16 mouse cellular contexts compared by ENCODE assay signal in genomic region chr12:31806410-31807154, GRCm38 (mm10).
A peak's percentile ranks its signal among the peaks of the same experiment; 100 is the strongest.
DNase-seq lines count a peak whose midpoint lies in the region; ATAC-seq and TF ChIP-seq lines count a peak whose summit lies in the region.
"Had no signal": no experiment of that assay in that cellular context is flagged by ENCODE, and none has a peak within 500 bp of the region (broad histone marks: within the 10 kb centered on the region; RNA-seq: fewer than 3 reads in every experiment).

No protein-coding gene starts in this region.

- H3K4me2 ChIP-seq in hindbrain, embryonic 11.5 days (replicated peaks; ENCODE audit: low read depth, low read length): no peak overlapping the region
- H3K4me2 ChIP-seq: hindbrain, embryonic 14.5 days had no signal

- no peaks in the 10 kb centered on the region for H3K27me3 ChIP-seq in megakaryocyte, embryonic 14.5 days (replicated peaks)
- H3K27me3 ChIP-seq in hindbrain, embryonic 11.5 days (ENCODE audit: control insufficient read depth, insufficient read depth, low read length): no peaks in the 10 kb centered on the region

- no peaks in the 10 kb centered on the region for H3K9me3 ChIP-seq in megakaryocyte, embryonic 14.5 days
- no peaks in the 10 kb centered on the region for H3K9me3 ChIP-seq in hindbrain, embryonic 11.5 days (ENCODE audit: control insufficient read depth, low read length)

- TF ChIP-seq CTCF in left cerebral cortex, adult 2 months (IDR thresholded peaks at IDR 0.05): no peak

- H3K36me3 ChIP-seq in megakaryocyte, embryonic 14.5 days (replicated peaks; ENCODE audit: low read length): peaks cover 19% of the 10 kb centered on the region
- H3K36me3 ChIP-seq in hindbrain, embryonic 11.5 days (ENCODE audit: control insufficient read depth, insufficient read depth, low read length): no peaks in the 10 kb centered on the region

- intact Hi-C loops in left cerebral cortex, adult 2 months (cut with DNase I): no loop called here

- H3K27ac ChIP-seq in hindbrain, embryonic 11.5 days (ENCODE audit: low read depth, low read length): no peak overlapping the region
- H3K27ac ChIP-seq in left cerebral cortex, adult 2 months: no peak overlapping the region
- H3K27ac ChIP-seq: hindbrain, embryonic 14.5 days had no signal

- H3K9ac ChIP-seq in hindbrain, embryonic 11.5 days (ENCODE audit: low read depth, low read length): no peak overlapping the region
- H3K9ac ChIP-seq: hindbrain, embryonic 14.5 days had no signal

- 94% methylated on average over 5 of the region's 5 CpGs for WGBS in hindbrain, embryonic 11.5 days

- H3K4me3 ChIP-seq in megakaryocyte, embryonic 14.5 days (replicated peaks): peak overlapping the region; percentile 65
- no peak overlapping the region for H3K4me3 ChIP-seq in hindbrain, embryonic 11.5 days (ENCODE audit: low read depth, low read length)
- no peak overlapping the region for H3K4me3 ChIP-seq in left cerebral cortex, adult 2 months
- H3K4me3 ChIP-seq: erythroblast, embryonic 14.5 days had no signal

- peak; percentile 29 for DNase-seq in MN1 (ENCODE audit: low spot score)
- DNase-seq in telencephalon, adult 2 months (ENCODE audit: low read depth, low spot score): peak; percentile 38
- no peak for DNase-seq in hindbrain, embryonic 11.5 days (ENCODE audit: low spot score)
- DNase-seq in left cerebral cortex, adult 2 months (ENCODE audit: extremely low spot score in 1 of 2, low spot score in 2 of 2): no peak
- DNase-seq: adrenal gland, postnatal 25 days; cerebellum, adult 9-10 months; embryo, embryonic 11 days; kidney, adult 11 months; kidney, postnatal 25 days; lung, adult 18-20 months; right cerebral cortex, postnatal 25 days had no signal

- ATAC-seq in megakaryocyte, adult 5-6 weeks (ENCODE audit: poor library complexity, severe bottlenecking): no peak
- ATAC-seq in erythroid progenitor cell, adult 5-6 weeks (replicated peaks; ENCODE audit: low FRiP score, poor library complexity, severe bottlenecking): peak; percentile 85
- ATAC-seq in hindbrain, embryonic 11.5 days (ENCODE audit: low FRiP score): no peak

- H3K4me1 ChIP-seq in megakaryocyte, embryonic 14.5 days: peaks cover 11% of the 10 kb centered on the region
- H3K4me1 ChIP-seq in hindbrain, embryonic 11.5 days (replicated peaks; ENCODE audit: control insufficient read depth, insufficient read depth, low read length): no peaks in the 10 kb centered on the region

Comparison
In these comparisons a context has a peak if more than half of its experiments do, and no peak if none do; other contexts are left out.
1. DNase-seq: peak in MN1 (single experiment) and telencephalon, adult 2 months (single experiment); none in hindbrain, embryonic 11.5 days (single experiment) and left cerebral cortex, adult 2 months (0 of 2).